Mouse (Mus musculus) heart, postnatal 14 days (tissue): ENCODE measurements around the gene Ppp1r21. TPM values are rescaled to one million over a fixed set of nuclear protein-coding genes. Genes with fewer than 3 reads are reported as not detected.

ENCODE experiments used
- DNase-seq, 2 experiments: peaks; one replicate each; pipeline ENCODE4 v3.0.0; 2021 to 2022
- intact Hi-C: fragments of 180-260 bp; cut with DNase I; formaldehyde crosslinking; loops from one replicate; pipeline ENCODE4 v1.15.1; 2025
- long read RNA-seq, 2 experiments: library from polyadenylated mRNA; stranded (forward); transcript quantifications; one replicate each; pipeline ENCODE4 v2.0.0; 2021
- total RNA-seq, 2 experiments: library from RNA; stranded (reverse); gene quantifications; 2 replicates each; pipeline ENCODE4 v1.2.3; 2021

The Ppp1r21 gene
- 10 to 100 TPM; 11.4 to 12.3 TPM for total RNA-seq
- long read RNA-seq, experiment 1, partial matches to known transcripts = 1 of 5 reads
- long read RNA-seq, experiment 1, other reads (novel, unspliced or antisense) = 0 of 5 reads
- long read RNA-seq, experiment 2, partial matches to known transcripts = 0 of 4 reads
- long read RNA-seq, experiment 2, other reads (novel, unspliced or antisense) = 3 of 4 reads

DNA sequence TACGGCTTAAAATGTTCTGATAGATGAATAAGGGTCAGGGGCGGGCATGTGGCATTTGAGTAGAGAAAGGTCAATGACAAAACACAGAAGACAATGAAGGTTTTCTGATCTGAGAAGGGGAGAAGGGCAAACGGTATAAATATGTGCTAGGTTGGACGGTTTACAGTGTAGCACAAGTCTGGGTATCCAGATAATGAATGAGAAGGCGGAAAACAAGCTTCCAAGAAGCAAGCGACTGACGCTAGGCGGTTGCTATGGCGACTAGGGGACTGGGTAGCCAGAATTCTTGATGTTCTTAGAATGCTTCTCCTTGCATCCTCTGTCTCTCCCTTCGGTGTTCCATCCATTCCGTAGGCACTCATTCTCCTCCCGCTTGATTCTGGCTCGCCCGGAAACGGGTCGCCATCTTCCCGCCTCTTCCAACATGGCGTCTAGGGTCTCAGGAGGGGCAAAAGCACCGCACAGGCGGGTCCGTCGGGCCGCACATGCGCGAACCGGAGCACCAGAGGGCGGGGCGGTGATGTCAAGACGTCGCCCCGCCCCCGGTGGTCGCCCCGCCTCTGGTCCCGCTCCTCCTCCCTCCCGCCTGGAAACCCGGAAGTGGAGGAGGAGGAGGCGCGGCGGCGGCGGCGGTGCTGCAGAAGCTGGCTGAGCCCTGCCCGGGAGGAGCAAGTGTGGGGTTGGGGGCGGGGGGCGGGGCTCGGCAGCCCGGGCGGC lies at the start of gene Ppp1r21:
Ppp1r21 (plus strand) TSS at position 600 of the 717 bp plus-strand sequence.
- DNase-seq = peak; percentile 98 to 99
- intact Hi-C loops = loop anchor here (1.0 to 5.0 kb wide), 2 partner anchors 112 to 272 kb away; no protein-coding TSS in a partner anchor

- intact Hi-C loops = no loop called here
- DNase-seq = no peak
Observed at GRCm38 (mm10) chr17:88480369-88480768, 49.5 kb upstream of the Ppp1r21 start.

- intact Hi-C loops = no loop called here
- DNase-seq = no peak
Observed at GRCm38 (mm10) chr17:88481062-88481461, 48.9 kb upstream of the Ppp1r21 start.

DNA sequence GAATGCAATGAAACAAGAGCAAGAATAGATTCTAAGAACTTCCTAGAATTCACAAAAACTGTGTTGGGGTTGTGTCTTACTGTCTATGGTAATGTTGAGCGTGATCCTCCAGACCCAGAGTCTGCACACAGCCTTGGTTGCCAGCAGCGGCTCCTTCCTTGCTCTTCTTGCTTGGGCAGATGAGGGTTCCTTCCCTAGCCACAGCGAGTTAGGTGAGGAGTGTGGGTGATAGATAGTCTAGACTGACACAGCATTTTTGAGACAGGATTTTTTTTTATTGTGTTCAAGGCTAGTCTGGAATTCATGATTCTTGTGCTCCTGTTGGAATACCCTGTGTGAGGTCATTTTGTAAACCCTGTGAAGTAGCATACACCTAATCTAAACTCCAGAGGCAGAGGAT lies 48.3 kb upstream of the Ppp1r21 start:
- intact Hi-C loops = no loop called here
- no peak for DNase-seq

DNA sequence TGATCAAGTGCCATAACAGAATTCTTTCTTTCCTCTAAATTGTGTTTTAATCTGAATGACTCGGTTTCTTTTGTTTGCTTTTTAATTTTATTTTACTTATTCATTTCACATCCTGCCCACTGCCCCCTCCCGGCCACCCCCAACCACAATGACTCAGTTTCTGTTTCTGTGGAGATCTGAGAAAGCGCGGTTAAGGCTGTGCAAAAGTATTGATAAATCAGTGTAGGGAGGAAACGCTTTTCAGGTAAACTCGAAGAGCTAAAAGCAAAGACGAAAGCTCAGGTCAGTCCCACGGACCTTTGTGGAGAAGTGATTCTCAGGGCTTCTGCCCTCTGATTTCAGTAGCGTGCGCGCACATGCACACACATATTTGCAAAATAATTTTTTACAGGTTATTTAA lies 45.4 kb upstream of the Ppp1r21 start:
- intact Hi-C loops = no loop called here
- DNase-seq = no peak

DNA sequence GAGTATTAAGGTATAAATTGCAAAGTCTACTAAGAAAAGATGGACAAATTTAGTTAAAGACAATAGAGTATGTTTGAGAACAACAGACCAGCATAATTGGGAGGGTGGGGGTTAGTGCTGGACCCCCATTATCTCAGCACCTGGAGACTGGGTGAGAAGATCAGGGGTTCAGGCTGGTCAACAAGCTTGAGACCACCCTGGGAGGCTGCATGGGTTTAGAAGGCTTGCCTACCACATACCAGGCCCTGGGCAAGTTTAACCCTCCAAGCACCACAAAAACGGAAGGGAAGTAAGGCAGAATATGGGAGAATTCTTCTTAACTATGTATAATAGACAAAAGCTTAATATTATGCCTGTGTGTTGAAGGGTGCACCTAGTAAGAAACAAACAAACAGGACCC lies 45.0 kb upstream of the Ppp1r21 start:
- intact Hi-C loops = no loop called here
- DNase-seq = no peak

DNA sequence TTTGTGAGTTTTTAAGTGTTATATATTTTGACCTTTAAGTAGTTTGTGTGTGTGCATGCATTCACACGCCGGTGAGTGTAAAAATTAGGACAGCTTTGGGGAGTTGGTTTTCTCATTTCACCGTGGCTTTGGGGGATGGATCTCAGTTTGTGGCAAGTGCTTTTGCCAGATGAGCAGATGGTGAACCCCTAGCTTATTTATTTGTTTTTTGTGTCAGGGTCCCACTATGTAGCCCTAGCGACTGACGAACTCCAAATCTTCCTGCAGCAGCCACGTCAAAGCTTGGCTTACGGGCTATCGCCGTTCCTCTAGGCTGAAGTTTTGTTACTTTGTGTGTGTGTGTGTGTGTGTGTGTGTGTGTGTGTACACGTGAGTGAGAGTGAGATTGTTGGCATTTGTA lies 39.4 kb upstream of the Ppp1r21 start:
- DNase-seq = no peak
- intact Hi-C loops = no loop called here

DNA sequence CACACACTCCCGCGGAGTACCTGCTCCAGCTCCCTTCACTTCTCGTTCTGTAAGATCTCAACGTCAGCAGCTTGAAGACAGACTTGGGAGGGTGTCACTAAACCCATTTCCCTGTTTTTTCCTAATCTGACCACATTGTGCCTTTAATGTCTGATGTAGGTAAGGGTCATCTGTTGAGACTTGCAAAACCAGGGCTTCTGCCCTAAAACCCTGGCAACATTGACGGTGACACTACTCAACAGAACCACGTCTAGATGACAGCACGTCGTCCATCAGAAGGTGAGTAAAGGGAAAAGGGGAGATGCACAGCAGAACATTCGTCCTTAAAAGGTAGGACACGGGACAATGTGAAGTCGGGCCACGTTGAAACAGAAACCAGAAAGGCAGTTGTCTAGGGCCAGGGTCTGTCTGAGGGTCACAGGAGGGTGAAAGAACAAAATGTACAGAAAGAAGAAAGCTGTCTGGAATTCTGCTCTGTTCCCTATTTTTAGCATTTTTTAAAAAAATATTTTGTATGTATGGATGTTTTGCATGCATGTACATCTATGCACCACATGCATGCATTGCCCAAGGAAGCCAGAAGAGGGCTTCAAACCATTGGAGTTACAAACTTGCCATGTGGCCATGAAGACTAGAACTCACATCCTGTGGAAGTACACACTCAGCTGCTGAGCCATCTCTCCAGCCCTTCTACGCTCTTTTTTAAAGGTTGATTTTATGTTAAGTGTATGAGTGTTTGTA lies 38.4 kb upstream of the Ppp1r21 start:
- DNase-seq = no peak
- intact Hi-C loops = no loop called here

- intact Hi-C loops = no loop called here
- no peak for DNase-seq
Observed at GRCm38 (mm10) chr17:88492107-88492460, 37.8 kb upstream of the Ppp1r21 start.

DNA sequence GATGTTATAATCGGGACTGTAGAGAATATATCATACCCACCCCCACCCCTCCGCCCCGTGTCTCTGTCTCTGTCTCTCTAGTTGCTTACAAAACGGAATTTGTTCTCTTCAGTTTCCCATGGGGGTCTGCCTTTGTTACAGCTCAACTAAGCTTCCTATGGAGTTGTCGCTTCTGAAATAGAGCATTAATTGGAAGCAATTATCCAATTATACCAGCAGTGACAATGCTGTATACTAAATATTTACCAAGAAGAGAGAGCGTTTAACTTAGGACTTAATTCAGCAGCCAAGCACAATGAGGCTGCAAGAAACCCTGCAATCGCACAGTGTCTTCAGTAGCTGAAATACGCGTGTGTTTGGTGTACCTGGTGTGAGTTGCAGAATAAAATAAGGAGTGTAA lies 36.4 kb upstream of the Ppp1r21 start:
- intact Hi-C loops = no loop called here
- no peak for DNase-seq

DNA sequence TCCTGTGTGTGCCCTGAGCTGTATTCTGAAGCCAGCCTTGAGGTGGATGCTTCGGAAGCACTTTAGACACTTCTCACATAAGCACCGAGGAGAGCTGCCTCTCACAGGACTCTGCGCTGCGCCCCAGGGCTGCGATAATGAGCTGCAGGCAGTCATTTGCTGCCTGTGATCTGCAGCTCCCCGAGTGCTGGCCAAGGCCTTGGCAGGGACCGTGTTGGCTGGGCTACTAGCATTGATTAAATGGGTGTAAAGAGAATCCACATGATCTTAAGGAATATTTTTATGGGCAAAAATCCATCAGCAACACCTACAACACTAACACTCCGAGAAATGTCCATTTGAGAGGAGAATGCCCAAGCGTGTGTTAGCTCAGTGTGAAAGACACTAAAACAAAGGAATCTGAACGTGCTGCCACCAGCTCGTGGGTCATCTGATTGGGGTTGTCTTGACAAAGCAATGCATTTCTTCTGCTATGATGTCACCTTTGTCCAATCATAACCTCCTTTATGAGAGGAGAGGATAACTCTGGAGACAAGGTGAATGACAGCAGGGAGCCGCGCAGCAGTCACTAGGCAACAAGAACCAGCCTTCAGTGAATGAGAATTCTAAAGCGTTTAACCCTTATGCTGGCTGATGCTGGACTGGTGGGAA lies 35.7 kb upstream of the Ppp1r21 start:
- intact Hi-C loops = no loop called here
- DNase-seq = peak; percentile 20 to 25

GRCm38 (mm10) chr17:88494772-88495132 lies 35.2 kb upstream of the Ppp1r21 start:
- intact Hi-C loops = no loop called here
- DNase-seq = no peak

- DNase-seq = no peak
- intact Hi-C loops = no loop called here
Observed at GRCm38 (mm10) chr17:88498090-88498682, 31.7 kb upstream of the Ppp1r21 start.

DNA sequence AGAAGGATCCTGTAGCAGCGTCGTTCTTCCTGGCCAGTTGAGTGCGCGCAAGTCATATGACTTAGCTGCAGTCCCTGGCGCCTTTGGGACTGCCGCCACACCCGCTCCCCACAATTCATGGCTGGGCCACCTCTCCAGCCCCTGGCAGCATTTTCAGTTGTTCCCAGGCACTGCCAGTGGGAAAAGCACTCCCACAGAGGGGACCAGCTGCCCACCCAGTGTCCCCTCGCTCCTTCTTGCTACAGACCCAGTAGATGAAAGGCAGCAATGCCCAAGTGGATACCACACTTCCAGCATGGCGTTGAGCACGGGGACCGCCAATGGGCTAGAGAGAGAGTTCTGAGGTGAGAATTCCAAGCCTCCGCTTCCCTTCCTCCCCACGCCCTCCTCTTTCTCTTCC lies 25.9 kb upstream of the Ppp1r21 start:
- DNase-seq = no peak
- intact Hi-C loops = no loop called here

DNA sequence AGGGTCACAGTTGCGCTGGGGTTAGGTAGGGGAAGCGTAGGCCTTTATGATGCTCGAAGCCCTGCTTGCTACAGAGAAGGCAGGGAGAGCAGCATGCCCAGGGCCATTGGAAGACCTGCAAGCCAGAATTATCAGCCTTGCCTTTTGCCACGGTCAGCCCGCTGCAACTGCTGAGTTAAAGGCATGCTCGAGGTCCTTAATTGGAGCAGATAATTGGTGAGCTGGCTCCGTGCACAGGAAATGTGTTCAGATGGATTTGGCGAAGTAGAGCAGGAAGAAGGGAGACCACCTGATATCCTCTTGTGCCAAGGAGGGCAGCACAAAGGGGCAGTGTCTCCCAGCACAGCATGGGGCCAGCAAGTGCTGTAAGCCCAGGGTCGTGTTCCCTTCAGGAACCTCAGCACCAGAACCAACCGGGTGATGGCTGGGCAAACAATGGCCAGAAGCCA lies 24.6 kb upstream of the Ppp1r21 start:
- intact Hi-C loops = no loop called here

DNA sequence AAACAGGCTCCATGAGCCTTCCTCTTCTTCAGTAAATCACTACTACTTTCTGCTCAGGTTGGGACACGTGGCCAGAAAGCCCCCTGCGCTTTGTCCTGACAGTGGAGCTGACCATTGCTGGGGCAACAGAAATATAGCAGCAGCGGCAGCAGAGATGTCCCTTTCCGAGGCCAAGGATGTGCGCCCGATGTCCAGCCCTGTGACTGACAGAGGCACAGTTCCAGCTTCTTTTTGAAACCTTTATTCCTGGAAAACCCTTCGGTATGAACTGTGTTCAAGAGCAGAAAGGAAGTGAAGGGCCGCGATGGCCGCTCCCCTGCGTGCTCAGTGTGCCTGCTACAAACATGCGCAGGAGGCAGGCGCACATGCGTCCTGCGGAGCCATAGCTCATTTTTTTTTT lies 24.0 kb upstream of the Ppp1r21 start:
- no peak for DNase-seq
- intact Hi-C loops = no loop called here

More for the DNA sequence above, 24.6 kb upstream of the Ppp1r21 start:
- DNase-seq = no peak

- intact Hi-C loops = no loop called here
- DNase-seq = no peak
Observed at GRCm38 (mm10) chr17:88507376-88507775, 22.5 kb upstream of the Ppp1r21 start.

- peak; percentile 63 for DNase-seq
- intact Hi-C loops = no loop called here
Observed at GRCm38 (mm10) chr17:88508846-88509508, 20.9 kb upstream of the Ppp1r21 start.

DNA sequence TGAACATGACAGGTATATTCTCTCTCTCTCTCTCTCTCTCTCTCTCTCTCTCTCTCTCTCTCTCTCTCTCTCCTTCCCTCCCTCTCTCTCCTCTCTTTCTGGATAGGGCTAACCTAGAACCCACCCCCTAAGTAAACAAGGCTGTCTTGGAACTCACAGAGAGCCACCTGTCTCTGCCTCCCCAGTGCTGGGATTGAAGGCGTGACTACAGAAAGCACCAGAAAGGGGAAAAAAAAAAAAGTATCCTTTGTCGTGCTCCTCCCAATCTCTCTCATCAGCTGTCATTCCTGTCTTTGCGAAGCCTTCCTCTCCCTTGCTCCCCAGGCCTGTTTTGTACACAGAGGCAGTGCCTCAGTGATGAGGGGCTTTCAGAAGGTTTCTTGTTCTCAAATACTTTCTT lies 19.9 kb upstream of the Ppp1r21 start:
- DNase-seq = no peak
- intact Hi-C loops = loop anchor here (2.0 to 5.0 kb wide), 5 partner anchors 68 to 483 kb away; partner anchors contain the start of gene Foxn2

DNA sequence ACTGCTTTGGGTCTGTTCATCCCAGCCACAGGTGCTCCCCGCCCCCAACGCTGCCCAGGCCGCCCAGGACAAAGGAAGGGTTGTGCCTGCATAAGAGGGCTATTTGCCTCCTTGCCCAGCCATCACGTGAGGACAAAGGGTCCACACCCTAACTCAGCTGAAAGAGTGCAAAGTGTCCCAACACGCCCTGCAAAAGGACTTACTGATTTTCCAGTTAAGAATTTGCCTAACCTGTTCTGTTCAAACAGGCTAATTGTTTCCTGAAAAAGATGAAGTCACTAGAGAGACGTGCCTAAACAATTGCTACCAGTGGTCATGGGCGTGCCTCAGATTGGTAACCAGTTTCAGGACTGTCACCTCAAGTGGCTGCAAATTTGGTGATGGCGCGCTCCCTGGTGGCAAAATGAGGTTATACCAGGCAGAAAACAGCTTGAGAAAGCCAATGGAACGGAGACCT lies 18.8 kb upstream of the Ppp1r21 start:
- peak; percentile 82 to 85 for DNase-seq
- intact Hi-C loops = loop anchor here (2.0 to 5.0 kb wide), 5 partner anchors 69 to 484 kb away; partner anchors contain the start of gene Foxn2
